Mouse (Mus musculus) small intestine, adult 2 months (tissue): ENCODE results near the gene Chd4. TPM values are rescaled to one million over a fixed set of nuclear protein-coding genes. Genes with fewer than 3 reads are reported as not detected.
"Not testable (repeated sequence)": the region's sequence is repeated elsewhere in the genome, so short reads cannot be mapped to it uniquely, and the experiment has no call there.

Source experiments
- H3K27ac ChIP-seq: fragments of 200-500 bp; 2 replicates; pipeline ENCODE4 v1.5.1; 2012; ENCODE audit warnings: low read depth, low read length, control low read depth, inconsistent platforms; ENCODE audit not compliant: insufficient read depth
- H3K27me3 ChIP-seq: fragments of 200-500 bp; 2 replicates; pipeline ENCODE4 v1.6.1; 2012; ENCODE audit warnings: mild to moderate bottlenecking, moderate library complexity, low read length, inconsistent platforms; ENCODE audit not compliant: control insufficient read depth, insufficient read depth
- H3K36me3 ChIP-seq: fragments of 200-500 bp; 2 replicates; pipeline ENCODE4 v1.6.1; 2012; ENCODE audit warnings: mild to moderate bottlenecking, low read length, control low read depth, inconsistent platforms; ENCODE audit not compliant: control insufficient read depth, insufficient read depth
- H3K4me1 ChIP-seq: fragments of 200-500 bp; 2 replicates; pipeline ENCODE4 v1.6.1; 2012; ENCODE audit warnings: low read length, inconsistent platforms, mixed read lengths; ENCODE audit not compliant: control insufficient read depth, insufficient read depth, insufficient read length
- H3K4me3 ChIP-seq: fragments of 200-500 bp; 2 replicates; pipeline ENCODE4 v1.5.1; 2012; ENCODE audit warnings: low read depth, mild to moderate bottlenecking, control low read depth, inconsistent platforms, low read length, moderate library complexity
- CTCF ChIP-seq: fragments of 200-500 bp; IDR thresholded peaks from 2 replicates; pipeline ENCODE4 v1.5.1; 2012; ENCODE audit warnings: low read depth, mild to moderate bottlenecking, control low read depth, inconsistent platforms, low read length, moderate library complexity, mixed read lengths; ENCODE audit not compliant: insufficient replicate concordance, insufficient read length; ENCODE audit errors: extremely low read depth
- POLR2A ChIP-seq: fragments of 200-500 bp; IDR thresholded peaks from 2 replicates; pipeline ENCODE4 v1.6.1; 2012; ENCODE audit warnings: low read depth, mild to moderate bottlenecking, control low read depth, inconsistent platforms, low read length, moderate library complexity
- WGBS: fragments of 180-500 bp; shearing (Covaris S2); methylation state at CpG from one replicate; pipeline ENCODE4 v1.1.7; 2018; 5-methylcytosine and 5-hydroxymethylcytosine counted together
- polyA plus RNA-seq: library from polyadenylated mRNA; depleted of rRNA; stranded (reverse); fragments of >200 nt; gene quantifications from 2 replicates; pipeline ENCODE4 v1.2.3, GENCODE M21; 2012; rRNA removed

Chd4 gene
- 39.9 and 64.3 TPM in 2 replicates for polyA plus RNA-seq

DNA sequence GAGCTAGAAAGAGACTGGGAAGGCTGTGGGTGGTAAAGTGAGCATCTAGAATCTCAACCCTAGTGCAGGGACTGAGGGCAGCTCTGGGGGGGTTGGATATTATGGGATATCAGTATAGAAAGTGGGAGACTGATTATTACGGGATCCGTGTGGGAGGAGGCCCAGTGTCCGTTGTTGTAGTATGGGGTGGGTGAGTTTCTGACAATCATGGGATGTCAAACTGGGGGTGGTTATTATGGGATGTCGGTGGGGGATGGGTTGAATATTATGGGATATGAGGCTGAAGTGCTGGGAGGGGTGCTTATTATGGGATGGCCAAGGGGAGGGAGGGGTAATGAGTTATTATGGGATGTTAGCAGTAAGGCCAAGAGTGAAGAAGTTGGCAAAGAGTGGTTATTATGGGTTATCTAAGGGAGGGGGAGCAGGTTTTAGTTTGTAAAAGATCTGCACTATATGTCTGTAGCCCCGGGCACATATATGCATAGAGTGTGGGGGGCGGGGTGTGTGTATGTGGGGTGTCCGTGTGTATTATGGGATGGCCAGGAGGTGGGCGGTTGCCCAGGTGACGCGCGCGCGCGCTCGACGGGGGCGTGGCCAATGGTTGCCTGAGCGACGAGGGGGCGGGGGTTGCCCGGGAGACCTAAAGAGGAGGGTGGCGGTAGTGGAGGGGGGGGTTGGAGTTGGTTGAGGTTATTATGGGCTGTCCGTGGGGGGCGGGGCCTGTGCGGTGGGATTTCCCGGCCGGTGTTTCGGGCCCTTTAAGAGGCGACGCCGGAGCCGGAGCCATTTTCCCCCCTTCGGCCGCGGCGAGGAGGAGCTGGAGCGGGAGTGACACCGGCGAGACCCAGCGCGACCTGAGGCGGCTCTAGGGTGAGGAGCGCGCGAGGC is at the start of gene Chd4:
Chd4 (plus strand) TSS at position 591 of the 888 bp plus-strand sequence.
- peaks cover 18% of the 10 kb centered on the region for H3K4me1 ChIP-seq
- peak within 1 kb of the TSS; percentile 78 for H3K4me3 ChIP-seq
- H3K27me3 ChIP-seq = no peaks in the 10 kb centered on the region
- H3K36me3 ChIP-seq = peaks cover 18% of the 10 kb centered on the region
- TF ChIP-seq CTCF (no peak), POLR2A (peak; percentile 68; the same call in 1 of the 2 replicates)
- WGBS = 1% methylated on average over 43 of the region's 45 CpGs
- peak within 1 kb of the TSS; percentile 80 for H3K27ac ChIP-seq

DNA sequence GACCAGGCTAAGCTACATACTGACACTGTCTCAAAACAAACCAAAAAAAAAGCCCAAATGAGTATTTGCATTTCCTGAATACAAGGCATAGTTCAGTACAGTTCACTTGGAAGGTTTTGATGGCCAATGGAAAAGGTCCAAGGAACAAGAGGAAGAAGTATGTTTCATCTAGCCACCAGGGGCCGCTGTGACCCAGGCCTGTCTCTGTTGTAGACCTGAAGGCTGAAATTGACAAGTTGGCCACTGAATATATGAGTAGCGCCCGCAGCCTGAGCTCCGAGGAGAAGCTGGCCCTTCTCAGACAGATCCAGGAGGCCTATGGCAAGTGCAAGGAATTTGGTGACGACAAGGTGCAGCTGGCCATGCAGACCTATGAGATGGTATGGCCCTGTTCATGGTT is 49.1 kb upstream of the Chd4 start:
- H3K27ac ChIP-seq = no peak overlapping the region
- H3K27me3 ChIP-seq = no peaks in the 10 kb centered on the region
- TF ChIP-seq CTCF = peak; percentile 91; the same call in 1 of the 2 replicates
- TF ChIP-seq POLR2A = no peak; the same call in 1 of the 2 replicates
- no peaks in the 10 kb centered on the region for H3K4me1 ChIP-seq
- H3K36me3 ChIP-seq = peaks cover 55% of the 10 kb centered on the region
- 20% methylated on average over 5 of the region's 5 CpGs for WGBS
- no peak overlapping the region for H3K4me3 ChIP-seq

DNA sequence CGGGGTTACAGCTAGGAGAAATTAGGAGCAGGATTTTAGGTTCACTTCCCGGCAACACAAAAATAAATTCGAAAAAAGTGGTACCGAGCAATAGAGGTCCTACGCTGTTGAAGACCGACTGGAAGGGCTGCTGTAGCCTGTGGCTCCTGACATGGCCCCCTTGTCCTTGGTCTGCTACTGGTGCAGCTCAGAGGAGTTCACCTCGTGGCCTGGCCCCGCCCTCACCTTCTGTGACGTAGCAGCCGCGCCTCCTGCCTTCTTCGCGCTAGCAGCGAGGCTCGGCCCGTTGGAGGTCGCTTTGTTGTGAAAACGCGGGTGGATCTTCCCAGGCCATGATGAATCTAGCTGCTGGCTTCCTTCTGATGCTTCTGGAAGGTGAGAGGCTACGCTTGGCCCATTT is 46.1 kb upstream of the Chd4 start, which contains the start of gene Acrbp:
Acrbp (plus strand) TSS at position 12 of the 400 bp plus-strand sequence.
- H3K4me1 ChIP-seq = no peaks in the 10 kb centered on the region
- H3K27ac ChIP-seq = no peak within 1 kb of the TSS
- no peak within 1 kb of the TSS for H3K4me3 ChIP-seq
- no peaks in the 10 kb centered on the region for H3K27me3 ChIP-seq
- TF ChIP-seq CTCF (no peak), POLR2A (no peak)
- peaks cover 57% of the 10 kb centered on the region for H3K36me3 ChIP-seq
- 46% methylated on average over 20 of the region's 20 CpGs for WGBS

DNA sequence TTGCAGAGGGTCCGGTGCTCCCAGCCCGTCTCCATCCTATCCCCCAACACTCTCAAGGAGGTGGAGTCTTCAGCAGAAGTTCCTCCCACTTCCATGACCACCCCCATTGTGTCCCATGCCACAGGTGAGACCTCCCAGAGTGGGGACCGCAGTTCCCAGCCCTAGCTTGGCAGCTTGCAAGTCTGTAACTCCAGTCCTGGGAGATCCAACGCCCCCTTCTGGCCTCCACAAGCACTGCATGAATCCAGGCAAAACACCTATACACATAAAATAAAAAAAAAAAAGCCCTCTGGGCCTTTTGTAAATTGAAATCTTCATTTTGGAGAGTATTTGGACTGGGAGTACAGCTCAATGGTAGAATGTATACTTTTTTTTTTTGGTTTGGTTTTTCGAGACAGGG is 44.5 kb upstream of the Chd4 start:
- WGBS = 75% methylated on average over 5 of the region's 5 CpGs
- Histone ChIP-seq H3K27me3 (no peaks in the 10 kb centered on the region), H3K36me3 (peaks cover 55% of the 10 kb centered on the region), H3K4me1 (no peaks in the 10 kb centered on the region), H3K4me3 (no peak overlapping the region), H3K27ac (no peak overlapping the region)
- TF ChIP-seq POLR2A (no peak), CTCF (peak; percentile 48; the same call in 1 of the 2 replicates)

- H3K36me3 ChIP-seq = no peaks in the 10 kb centered on the region
- WGBS = 76% methylated on average over 6 of the region's 6 CpGs
- H3K4me1 ChIP-seq = peaks cover 21% of the 10 kb centered on the region; the same call in 1 of the 2 replicates
- H3K27me3 ChIP-seq = no peaks in the 10 kb centered on the region
- H3K4me3 ChIP-seq = no peak overlapping the region
- no peak overlapping the region for H3K27ac ChIP-seq
- TF ChIP-seq POLR2A (no peak), CTCF (no peak)
These were observed 34.3 kb upstream of the Chd4 start for GRCm38 (mm10) chr6:125061493-125061892.

DNA sequence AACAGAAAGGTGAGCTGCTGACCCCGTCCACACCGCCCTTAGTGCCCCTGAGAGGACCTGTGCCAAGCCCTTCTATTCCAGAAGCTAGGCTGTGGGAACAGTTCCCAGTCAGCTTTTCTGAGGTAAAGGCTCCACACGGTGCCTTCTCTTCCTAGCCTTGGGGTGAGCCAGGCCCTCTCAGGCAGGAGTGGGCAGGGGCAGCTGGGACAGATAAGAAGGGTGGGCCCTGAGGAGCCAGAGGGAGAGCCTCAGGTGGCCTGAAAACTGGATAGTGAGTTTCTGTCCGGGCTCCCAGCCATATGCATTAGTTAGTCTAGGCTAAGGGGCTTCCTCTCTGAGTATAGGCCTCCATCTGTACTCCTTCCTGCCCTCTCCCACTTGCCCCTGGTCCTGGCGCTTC is 33.3 kb upstream of the Chd4 start:
- Histone ChIP-seq H3K4me3 (no peak overlapping the region), H3K27me3 (no peaks in the 10 kb centered on the region), H3K4me1 (peaks cover 26% of the 10 kb centered on the region), H3K27ac (no peak overlapping the region), H3K36me3 (no peaks in the 10 kb centered on the region)
- 85% methylated on average over 5 of the region's 5 CpGs for WGBS
- no peak for TF ChIP-seq CTCF
- TF ChIP-seq POLR2A = no peak

DNA sequence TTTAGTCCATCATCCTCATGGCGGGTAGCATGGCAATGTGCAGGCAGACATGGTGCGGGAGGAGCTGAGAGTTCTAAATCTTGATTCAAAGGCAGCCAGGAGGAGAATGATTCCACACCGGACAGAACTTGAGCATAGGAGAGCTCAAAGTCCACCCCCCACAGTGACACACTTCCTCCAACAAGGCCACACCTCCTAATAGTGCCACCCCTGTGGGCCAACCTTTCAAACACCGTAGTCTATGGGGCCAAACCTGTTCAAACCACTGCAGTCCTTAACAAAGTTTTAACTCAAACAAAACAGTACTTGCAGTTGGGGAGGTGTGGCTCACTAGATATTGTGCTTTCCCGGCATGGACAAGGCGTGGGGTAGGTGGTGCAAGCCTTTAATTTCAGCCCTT is 31.9 kb upstream of the Chd4 start:
- Histone ChIP-seq H3K36me3 (no peaks in the 10 kb centered on the region), H3K4me3 (no peak overlapping the region), H3K27ac (peak overlapping the region; percentile 32; the same call in 1 of the 2 replicates), H3K27me3 (no peaks in the 10 kb centered on the region), H3K4me1 (peaks cover 26% of the 10 kb centered on the region)
- WGBS = 56% methylated on average over 6 of the region's 6 CpGs
- no peak for TF ChIP-seq POLR2A
- TF ChIP-seq CTCF = no peak

- not testable (repeated sequence) for H3K27me3 ChIP-seq, H3K27ac ChIP-seq, H3K36me3 ChIP-seq, H3K4me3 ChIP-seq
- peaks cover 24% of the 10 kb centered on the region for H3K4me1 ChIP-seq
- no CpG with 5 or more reads among the region's 1 CpGs for WGBS
These were observed 30.6 kb upstream of the Chd4 start for GRCm38 (mm10) chr6:125065223-125065622.
